Mouse (Mus musculus): ENCODE data around the gene 4930524J08Rik.

4930524J08Rik gene

DNA sequence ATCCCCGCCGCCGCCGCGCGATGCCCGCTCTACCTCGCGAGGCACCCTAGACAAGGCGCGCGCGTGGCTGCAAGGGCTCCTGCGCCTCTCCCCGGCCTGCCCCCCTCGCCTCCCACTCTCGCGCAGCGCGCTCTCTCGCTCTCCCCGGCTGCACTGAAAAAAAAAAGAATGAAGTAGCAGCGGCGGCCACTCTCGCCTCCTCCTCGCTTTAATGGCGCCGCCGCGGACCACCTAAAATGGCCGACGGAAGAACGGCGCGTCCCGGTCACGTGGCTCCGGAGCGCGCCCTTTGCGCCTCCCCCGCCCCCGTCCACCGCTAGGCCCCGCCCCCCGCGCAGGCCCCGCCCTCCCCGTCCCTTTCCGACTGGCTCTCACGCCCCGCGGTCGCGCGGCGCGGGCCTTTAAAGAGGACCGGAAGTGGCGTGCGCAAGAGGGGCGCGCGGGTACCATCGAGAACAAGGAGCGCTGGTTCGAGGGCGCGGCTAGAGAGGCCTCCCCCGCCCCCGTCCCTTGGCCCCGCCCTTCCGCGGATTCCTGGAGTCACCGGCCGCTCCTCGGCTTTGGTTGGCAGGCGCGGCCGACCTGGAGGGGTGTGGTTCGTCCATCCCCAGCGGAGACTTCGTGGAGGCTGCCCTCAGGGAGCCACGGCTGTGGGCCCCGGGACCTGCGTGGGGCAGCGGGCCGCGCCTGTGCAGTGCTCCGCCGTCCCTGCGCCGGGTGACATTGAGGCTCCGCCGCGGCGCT, at the start of gene 4930524J08Rik, which contains the start of gene Hnrnpd:
Gene 4930524J08Rik (plus strand): TSS at position 363 of the 744 bp plus-strand sequence.
Gene Hnrnpd (minus strand): TSS at position 240 of the 744 bp plus-strand sequence.
- peak; percentile 76 for DNase-seq (ENCODE audit: low spot score)

DNA sequence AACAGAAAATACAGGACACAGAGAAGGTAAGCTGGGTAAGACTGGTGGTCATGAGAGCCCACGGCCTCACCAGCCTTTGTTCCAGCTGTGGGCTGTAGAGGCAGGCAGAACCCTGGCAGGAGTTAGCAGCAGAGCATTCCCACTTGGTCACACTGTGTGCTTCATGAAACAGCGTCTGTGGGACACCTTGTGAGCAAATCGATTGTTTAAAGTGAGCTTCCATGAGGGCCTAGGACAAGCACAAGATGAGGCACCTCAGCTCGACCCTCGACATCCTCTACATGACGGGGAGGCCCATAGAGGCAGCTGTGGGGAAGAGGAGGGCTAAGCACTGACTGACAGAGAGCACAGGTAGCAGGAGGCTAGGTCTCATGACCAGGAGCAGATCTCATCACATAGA, 47.0 kb upstream of the 4930524J08Rik start:
- DNase-seq (ENCODE audit: low spot score): no peak

DNA sequence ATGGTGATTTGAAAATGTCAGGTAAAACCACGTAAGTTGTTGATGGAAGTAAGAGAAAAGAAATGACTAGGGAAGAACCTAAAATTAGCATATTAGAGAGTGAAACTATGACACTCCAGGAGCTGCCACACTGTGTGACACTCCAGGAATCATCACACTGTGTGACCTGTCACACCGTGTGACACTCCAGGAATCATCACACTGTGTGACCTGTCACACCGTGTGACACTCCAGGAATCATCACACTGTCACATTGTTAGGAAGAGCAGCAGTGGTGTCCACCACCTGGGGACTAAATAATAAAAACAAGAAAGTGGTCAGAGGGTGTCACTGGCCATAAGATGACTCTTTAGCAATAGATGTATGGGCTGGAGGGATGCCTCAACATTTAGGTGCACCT, 39.4 kb upstream of the 4930524J08Rik start:
- no peak for DNase-seq (ENCODE audit: low spot score)

DNA sequence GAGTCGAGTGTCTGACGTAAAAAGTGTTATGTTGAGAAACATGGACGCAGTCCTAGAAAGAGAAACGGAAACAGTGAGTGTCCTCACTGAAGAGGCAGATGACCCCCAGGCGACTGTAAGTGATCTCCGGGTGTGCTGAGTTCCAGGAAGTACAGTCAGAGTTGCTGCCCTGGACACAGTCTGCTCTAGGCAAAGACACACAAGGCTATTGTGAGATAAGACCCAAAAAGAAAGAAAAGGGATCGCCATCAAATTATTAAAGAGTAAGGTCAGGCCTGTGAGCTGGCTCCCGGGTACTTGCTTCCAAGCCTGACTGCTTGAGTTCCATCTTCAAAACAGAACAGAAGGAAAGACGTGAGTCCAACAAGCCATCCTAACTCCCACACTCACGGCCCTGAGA, 37.6 kb upstream of the 4930524J08Rik start:
- DNase-seq (ENCODE audit: low spot score): no peak

DNA sequence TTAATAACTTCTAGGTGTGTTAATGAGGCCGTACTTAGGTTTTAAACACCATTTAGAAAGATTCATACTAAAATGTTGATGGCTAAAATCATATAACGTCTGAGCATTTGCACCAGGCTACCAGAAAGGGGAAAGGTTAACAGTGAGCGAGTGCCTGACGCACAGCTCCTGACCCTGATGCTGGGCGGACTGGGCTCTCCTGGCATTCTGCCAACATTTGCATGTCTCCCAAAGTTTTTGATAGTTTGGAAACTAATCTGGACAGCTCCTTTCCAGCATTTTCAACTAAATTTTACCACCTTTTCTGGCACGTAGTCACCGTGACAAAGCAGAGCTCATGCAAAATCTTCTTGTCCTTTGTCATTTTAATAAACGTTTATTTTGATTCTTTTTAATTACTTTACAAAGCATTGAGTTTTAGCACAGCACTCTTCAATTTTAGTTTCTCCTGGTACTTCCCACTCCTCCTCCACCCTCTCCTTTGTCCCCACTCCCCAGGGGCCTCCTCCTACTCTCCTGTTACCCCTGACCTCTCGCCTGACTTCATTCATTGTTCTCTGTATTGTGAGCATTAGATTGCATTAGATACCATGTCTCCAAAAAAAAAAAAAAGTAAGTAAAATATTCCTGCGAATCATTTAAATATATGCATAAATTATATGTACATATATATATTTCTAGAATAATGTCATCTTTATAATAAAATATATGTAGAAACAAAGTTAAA, 36.9 kb upstream of the 4930524J08Rik start:
- DNase-seq (ENCODE audit: low spot score): no peak

DNA sequence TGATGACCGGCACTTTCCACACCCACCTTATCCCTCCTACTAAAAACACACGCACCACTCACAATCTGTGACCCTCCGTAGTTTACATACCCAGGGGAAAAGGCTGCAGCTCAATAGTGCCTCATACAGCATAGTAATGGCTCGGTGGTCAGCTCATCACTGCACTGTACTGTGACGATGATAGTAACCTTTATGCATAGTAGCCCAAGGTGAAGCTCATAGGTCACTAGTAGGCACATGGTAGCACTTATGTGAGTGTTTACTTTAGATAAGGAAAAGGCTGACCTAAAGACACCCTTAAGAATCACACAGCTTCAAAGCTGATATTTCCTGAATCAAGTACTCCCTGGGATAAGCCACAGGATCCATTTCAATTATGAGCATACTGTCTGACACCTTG, 26.3 kb upstream of the 4930524J08Rik start:
- DNase-seq (ENCODE audit: low spot score): no peak

DNA sequence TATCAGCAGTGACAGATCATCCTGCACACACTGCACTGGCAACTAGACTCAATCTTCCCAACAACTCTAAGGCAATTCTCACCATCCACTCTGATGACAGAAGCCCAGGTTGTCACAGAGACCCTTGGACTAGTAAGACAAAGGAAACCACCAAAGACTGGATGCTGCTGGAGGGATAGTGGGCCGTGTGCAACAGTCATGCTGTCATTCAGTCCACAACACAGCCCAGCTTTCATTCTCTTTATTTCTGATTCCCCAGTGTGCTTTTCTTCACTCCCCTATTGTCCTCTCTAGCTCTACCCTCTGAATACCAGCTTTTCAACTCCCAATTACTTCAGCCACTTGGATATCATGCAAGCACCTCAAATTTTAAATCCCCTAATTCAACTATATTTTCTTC, 25.0 kb upstream of the 4930524J08Rik start:
- no peak for DNase-seq (ENCODE audit: low spot score)

DNA sequence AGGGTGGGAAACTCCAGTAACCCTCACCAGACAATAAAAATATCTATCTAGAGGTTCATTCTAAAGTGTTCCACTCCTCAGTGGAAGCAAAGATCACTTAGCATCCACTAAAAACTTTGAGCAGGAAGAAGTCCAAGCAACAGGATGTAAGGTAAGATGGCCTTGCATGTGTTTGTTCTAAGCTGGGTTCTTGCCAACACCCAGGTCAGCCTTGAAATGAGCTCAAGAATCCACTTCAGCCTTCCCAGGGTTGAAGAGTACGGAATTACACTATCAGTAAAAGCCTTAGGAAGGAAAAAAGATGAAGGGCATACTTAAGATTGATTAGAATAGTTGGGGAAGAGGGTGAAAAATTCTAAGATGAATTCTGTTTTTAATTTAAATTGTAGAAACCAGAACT, 20.2 kb upstream of the 4930524J08Rik start:
- DNase-seq (ENCODE audit: low spot score): no peak

DNA sequence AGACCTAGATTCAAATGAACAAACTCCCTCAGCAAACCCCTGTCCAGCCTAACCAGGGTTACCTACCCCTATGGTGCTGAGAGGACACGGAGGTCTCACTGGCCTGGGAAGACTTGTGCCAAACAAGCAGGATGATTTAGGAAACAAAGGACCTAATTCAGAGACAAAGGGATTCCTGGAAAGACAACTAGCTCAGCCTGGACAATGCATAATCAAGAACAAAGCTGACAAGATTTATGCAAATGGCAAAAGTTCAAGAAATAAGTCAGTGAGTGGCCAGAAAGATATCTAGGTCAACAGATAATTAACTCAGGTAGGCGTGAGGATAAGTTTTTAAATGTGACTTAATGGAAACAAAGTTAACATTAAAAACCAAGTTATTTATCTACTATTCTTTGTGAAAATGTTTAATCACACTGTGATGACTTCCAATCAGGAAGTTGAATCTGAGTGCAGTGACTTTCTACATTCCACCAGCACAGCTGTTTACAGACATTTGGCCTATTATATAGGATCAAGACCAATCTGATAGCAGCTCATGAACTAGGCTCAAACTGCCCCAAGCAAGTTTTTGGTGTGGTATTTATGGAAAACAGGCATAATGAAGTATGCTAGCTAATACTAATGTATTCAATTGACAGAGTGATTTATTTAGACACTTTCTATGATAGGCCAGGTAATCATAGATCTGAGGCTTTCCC, 19.5 kb upstream of the 4930524J08Rik start:
- no peak for DNase-seq (ENCODE audit: low spot score)

DNA sequence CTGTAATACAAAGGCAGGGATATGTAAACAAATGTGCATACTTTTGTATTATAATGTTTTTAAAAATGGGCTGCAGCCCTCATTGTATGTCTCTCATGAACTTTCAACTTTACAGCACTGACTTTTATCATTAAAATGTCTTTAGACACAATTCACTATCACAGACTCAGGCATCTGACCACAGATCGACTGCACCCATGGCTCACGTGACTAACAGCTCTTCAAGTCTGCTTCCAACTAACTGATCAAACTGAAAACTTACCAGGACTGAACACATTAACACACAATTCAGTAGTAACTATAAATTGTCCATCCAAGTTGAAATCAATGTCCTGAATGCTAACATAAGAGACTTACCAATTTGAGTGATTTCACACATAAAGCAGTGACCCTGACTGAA, 18.9 kb upstream of the 4930524J08Rik start:
- no peak for DNase-seq (ENCODE audit: low spot score)

DNA sequence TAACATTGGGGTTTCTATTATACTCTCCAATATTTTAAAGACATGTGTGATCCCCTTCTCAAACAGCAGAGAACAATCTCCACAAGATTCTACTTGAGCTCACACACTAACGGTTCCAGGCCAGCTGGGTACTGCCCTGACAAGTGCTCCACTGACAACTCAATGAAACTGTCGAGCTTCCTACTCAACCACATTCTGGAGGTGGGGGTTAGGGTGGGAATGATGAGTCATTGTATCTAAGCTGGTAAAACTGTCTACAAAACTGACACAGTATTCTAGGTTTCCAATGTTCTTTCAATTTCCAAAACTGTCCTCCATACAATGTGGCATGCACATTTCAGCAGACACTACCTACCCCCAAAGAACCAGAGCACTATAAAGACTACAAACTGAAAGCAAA, 4.9 kb upstream of the 4930524J08Rik start:
- DNase-seq (ENCODE audit: low spot score): no peak

DNA sequence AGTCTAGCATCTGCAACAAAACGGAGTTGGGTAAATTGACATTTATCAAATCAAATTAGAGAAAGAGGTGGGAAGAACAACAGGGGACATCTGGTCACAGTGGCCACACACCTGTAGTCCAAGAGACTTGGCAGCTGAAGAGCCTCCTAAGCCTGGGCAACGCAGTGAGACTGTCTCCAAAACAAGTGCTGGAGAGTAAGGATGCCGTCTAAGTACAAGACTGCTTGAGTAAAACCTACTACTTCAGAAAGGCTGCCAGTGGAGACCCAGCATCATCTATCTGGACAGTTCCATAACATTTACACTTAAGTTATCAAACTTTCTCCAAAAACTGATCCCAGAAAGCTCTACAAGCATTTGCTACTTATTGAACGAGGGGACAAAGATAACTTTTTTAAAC, 3.8 kb upstream of the 4930524J08Rik start:
- no peak for DNase-seq (ENCODE audit: low spot score)

DNA sequence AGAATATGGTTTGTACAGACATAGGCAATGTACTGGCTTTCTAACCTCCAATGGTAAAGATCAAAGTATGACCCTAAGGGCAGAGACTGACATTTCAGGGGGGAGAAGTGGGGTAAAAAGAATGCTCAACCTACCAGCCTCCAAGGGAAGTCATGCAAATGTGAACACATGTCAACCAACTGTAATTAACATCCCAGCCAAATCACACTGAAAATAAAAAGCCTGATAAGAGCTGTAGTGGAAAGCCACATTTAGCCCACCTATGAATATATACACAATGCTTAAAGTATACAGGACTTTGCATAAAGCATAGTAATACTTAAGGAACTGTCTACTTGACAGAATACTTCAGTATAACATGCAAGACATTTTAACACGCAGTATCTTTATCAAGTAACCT, 3.1 kb upstream of the 4930524J08Rik start:
- no peak for DNase-seq (ENCODE audit: low spot score)

DNA sequence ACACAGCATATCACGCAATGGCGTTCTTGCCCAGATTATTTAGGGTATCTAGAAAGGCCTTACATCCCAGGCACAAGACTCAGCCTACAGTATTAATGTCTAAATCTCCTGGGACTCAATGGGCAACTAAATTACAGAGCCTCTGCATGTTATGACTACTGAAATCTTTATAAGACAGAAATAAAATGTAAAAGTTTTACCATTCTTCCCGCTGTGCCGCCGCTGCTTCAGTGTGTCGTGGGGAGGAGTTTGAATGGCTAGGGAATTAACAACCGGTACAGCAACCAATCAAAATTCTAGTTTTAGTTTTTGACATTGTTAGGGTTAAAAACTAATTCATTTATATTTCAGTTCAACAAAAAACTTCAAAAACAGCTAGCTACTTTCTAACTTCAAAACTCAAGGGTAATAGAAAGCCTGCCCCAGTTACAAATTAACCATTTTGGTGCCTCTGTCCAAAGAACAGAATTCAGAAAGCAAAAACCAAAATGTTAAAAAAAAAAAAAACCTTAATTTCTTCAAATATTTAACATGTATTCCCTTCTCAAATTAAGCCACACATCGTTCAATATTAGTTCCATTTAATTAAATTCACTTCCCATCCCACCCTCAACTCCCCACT, 2.4 kb upstream of the 4930524J08Rik start:
- DNase-seq (ENCODE audit: low spot score): no peak

DNA sequence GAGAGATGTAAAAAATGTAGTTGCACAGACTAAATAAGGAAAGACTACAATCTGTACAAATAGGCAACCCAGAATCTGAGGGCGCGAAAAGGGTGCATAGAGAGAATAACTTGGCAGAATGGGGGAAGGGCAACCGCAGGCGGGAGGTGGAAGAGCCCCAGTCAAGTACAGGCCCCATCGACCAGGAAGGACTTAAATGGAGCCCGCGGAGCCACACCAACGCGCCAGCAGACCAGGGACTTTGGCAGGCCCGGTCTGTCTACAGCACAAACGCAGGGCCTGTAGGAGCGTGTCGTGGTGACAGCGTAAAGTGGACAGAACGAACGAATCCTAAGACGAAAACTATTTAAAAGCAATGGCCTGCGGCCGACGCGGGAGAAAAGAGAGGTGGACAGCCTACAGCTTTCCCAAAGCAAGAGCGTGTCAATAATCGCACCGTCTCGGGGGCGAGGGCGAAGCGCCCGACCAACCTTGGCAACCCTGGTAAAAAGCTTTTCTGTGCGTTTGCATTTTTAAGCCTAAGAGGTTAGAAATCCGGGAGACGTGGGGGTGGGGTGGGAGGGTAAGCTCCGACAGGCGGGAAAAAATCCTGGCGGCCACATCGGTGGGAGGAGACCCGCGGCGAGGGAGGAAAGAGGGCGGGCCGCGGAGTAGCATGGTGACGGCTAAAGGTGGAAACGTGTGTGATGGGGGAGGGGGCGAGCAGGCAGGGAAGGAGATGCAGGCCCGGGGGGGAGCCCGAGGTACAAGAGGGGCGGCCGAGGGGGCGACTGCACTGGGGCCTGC, 1.2 kb upstream of the 4930524J08Rik start:
- DNase-seq (ENCODE audit: low spot score): peak; percentile 52

DNA sequence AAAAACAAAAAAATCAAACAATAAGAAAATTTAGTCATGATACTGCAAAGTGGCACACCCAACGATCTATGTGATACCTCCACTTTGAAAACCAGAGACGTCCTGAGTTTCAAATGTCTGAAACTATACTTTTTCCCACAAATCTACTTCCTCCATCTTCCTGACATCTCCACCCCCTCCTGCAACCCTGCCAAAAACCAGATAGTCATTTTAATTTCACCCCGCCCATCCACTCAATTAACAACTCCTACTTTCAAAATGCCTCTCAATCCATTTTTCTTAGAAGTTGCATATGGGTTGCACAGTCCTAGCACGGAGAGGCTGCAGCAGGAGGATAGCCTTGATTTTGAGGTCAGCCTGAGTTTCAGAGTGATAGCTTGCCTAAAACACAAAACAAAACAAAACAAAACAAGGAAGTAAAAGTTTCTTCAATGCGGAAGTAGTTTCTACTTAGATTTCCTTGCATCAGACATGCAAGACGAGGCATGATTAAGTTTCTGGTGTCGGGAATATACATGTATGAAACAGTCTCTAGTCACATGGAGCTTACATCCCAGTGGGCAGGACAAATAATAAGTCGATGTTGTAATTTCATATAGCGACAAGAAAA, 4.7 kb downstream of the 4930524J08Rik start:
- DNase-seq (ENCODE audit: low spot score): no peak

DNA sequence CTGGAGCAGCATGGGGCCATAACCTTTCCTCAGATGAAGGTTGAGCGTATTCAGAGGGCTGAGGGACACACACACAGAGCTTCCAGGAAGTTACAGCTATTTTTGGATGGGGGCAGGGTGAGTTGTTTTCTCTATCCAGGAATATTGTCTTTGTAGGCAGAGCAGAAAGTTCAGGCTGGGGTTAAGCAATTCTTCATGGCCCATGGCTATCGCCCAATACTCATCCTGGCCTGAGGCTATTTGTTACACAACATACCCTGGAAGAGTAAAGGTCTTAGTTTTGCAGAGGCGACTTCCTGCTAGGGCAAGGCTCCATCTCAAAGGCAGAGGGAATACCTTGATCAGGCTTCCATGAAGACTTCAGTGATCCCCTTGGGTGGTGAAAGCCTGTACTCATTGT, 15.3 kb downstream of the 4930524J08Rik start:
- DNase-seq (ENCODE audit: low spot score): no peak

DNA sequence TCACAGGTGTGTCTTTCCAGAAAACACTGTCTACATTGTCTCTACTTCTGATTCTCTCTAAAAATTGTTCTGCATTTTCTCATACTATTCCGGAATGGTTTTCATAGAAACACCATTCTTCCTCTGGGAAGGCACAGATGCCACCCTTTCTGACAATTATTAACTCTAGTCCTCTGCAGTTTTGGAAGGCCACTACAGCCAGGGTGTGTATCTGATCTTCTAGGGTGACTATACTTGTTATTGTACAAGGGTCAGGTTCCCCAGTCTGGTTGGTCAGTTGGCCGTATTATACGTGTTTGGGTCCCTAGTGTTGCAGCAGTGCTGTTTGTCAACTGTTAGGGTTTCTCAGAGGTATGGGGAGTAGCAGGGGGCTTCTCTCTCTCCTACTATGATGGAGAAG, 15.8 kb downstream of the 4930524J08Rik start:
- no peak for DNase-seq (ENCODE audit: low spot score)

DNA sequence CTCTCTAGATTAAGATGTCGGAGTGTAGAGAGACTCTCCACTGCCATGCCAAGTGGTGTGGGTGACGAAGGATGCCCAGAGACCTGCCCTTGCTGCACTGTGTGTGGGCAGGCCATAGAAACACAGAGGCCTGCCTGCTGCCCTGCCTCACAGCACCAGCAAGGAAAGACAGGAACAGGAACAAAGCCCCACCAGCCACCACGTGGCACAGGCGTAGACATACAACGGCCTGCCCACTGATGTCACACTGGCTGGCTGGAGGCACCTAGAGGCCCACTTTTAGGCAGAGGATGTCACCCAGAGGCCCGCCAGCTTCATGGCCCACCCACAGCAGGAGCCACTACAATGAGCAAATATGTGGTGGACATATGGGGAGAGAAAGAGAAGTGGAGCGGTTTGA, 21.2 kb downstream of the 4930524J08Rik start:
- DNase-seq (ENCODE audit: low spot score): no peak

DNA sequence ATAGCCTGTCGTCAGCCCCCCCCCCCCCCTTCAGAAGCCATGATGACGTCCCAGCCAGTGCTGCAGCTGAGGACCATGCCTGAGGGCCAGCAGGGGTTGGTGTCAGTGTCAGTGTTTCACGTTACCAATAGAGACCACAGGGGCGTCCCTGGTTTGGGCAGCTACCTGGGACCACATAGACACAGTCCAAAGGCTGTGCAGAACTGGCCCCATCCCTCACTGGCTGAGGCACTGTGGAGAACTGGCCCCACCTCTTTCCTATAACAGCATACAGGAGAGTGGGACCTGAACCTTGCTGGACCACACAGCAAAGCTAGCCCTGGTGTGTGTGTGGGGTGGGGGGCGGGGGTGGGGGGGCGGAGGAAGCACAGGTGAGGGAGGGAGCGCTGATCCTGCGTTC, 21.6 kb downstream of the 4930524J08Rik start:
- DNase-seq (ENCODE audit: low spot score): no peak

DNA sequence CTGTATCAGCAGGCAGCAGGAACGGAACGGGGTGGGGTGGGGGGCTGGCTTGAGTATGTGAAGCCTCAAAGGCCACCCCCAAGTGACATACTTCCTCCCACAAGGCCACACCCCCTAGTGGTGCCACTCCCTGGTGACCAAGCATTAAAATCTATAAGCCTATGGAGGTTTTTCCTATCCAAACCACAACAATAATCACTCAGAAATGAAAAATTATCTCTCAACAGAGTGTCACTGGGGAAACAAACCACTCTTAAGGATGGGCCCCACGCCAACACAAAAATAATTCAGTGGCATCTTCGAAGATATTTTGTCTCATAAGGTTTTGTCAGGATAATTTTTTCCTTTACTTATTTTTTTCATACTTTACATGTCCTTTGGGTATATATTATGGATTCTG, 25.0 kb downstream of the 4930524J08Rik start:
- DNase-seq (ENCODE audit: low spot score): no peak
